Mouse (Mus musculus): Measurements from ENCODE around the gene Rab2b. TPM values are rescaled to one million over a fixed set of nuclear protein-coding genes. Genes with fewer than 3 reads are reported as not detected.
"Not testable (repeated sequence)": the region's sequence is repeated elsewhere in the genome, so short reads cannot be mapped to it uniquely, and the experiment has no call there.

Rab2b gene
- polyA plus RNA-seq, 1 experiment from 2014 or later = 16.4 TPM

- H3K27me3 ChIP-seq (ENCODE audit: control insufficient read depth, insufficient read depth, low read length) = peaks cover 3% of the 10 kb centered on the region; the same call in 1 of the 2 replicates
- H3K9me3 ChIP-seq (replicated peaks; ENCODE audit: control insufficient read depth, low read length) = no peaks in the 10 kb centered on the region
- peak overlapping the region; percentile 86 for H3K9ac ChIP-seq (ENCODE audit: low read depth, low read length)
- ATAC-seq (replicated peaks; ENCODE audit: insufficient number of reproducible peaks, low FRiP score, low TSS enrichment) = no peak
- H3K27ac ChIP-seq (ENCODE audit: low read depth, low read length) = no peak overlapping the region
- peak overlapping the region; percentile 74 for H3K4me3 ChIP-seq (ENCODE audit: low read depth, low read length)
- H3K4me2 ChIP-seq = peak overlapping the region; percentile 84
- WGBS (ENCODE audit: insufficient replicate concordance) = 3% methylated on average over 17 of the region's 17 CpGs
- H3K36me3 ChIP-seq (ENCODE audit: control insufficient read depth, insufficient read depth, low read length) = peaks cover 33% of the 10 kb centered on the region
- peaks cover 12% of the 10 kb centered on the region; the same call in 1 of the 2 replicates for H3K4me1 ChIP-seq (ENCODE audit: control insufficient read depth, insufficient read depth, low read length)
Measured at GRCm38 (mm10) chr14:52315283-52315780, 36.0 kb upstream of the Rab2b start.

GRCm38 (mm10) chr14:52314808-52315150 lies 35.4 kb upstream of the Rab2b start:
- Histone ChIP-seq H3K27ac (ENCODE audit: low read depth, low read length) (no peak overlapping the region), H3K9me3 (replicated peaks; ENCODE audit: control insufficient read depth, low read length) (no peaks in the 10 kb centered on the region), H3K4me3 (ENCODE audit: low read depth, low read length) (peak overlapping the region; percentile 74), H3K36me3 (ENCODE audit: control insufficient read depth, insufficient read depth, low read length) (peaks cover 33% of the 10 kb centered on the region), H3K4me2 (peak overlapping the region; percentile 84), H3K9ac (ENCODE audit: low read depth, low read length) (peak overlapping the region; percentile 86; the same call in 1 of the 2 replicates), H3K4me1 (ENCODE audit: control insufficient read depth, insufficient read depth, low read length) (peaks cover 12% of the 10 kb centered on the region; the same call in 1 of the 2 replicates), H3K27me3 (ENCODE audit: control insufficient read depth, insufficient read depth, low read length) (peaks cover 3% of the 10 kb centered on the region; the same call in 1 of the 2 replicates)
- WGBS (ENCODE audit: insufficient replicate concordance) = 41% methylated on average over 8 of the region's 8 CpGs
- ATAC-seq (replicated peaks; ENCODE audit: insufficient number of reproducible peaks, low FRiP score, low TSS enrichment) = no peak

DNA sequence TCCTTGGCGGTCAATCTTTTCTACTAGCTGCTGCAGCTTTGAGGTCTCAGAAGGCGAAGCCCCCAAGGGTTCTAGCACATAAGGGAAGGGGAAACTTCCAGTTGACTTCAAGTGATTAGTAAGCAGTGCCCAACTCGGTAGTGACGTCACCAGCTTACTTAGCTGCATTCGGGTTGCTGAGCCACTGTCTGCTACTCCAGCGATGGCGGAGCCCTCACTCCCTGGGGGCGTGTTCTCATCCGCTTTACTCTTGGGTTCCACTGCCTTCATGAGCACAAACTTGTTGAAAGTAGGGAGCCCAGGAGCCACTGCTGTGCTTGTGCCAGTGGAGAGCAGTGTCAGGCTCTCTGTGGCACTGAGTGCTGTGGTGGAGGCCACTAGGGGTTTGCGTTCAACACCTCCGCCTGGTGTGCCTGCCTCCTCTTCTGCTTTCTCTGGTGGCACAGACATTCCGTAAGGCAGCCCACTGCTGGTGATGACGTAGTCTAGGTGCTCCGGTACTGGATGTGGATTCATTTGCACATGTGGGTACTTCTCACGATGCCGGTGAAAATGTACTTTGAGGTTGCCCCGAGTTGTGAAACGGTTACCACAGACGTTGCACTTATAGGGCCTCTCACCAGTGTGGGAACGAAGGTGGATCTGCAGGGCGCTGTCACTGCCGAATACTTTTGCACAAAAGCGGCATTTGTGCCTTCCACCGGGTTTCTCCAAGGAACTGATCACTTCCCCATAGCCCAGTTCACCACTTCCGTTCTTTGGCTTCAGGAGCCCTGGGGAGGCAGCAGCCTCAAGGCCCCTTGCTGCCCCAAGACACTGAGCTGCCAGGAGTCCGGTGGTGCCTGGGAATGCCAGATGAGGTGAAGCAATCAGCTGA lies 34.8 kb upstream of the Rab2b start:
- 73% methylated on average over 26 of the region's 26 CpGs for WGBS (ENCODE audit: insufficient replicate concordance)
- H3K4me3 ChIP-seq (ENCODE audit: low read depth, low read length) = peak overlapping the region; percentile 74

DNA sequence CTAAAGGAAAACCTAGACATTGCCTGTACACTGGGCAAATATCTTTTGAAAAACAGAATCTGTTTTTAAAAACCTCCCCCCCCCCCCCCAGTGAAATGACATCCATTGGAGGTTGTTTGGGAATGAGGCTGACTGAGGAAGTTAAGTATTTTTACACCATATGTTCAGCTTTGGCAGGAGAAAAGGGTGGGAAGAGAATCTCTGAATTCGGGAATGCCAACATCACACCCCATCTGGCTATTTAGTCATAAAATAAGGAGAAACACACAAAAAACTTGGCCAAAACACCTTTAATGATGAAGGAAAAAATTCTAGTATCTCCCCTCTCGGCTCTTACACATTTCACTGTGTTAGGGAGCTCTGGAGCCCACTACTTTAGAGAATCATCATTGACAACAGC lies 31.6 kb upstream of the Rab2b start:
- 82% methylated on average over 2 of the region's 2 CpGs for WGBS (ENCODE audit: insufficient replicate concordance)
- Histone ChIP-seq H3K4me2 (no peak overlapping the region), H3K9ac (ENCODE audit: low read depth, low read length) (no peak overlapping the region), H3K27ac (ENCODE audit: low read depth, low read length) (no peak overlapping the region), H3K9me3 (replicated peaks; ENCODE audit: control insufficient read depth, low read length) (no peaks in the 10 kb centered on the region), H3K4me1 (ENCODE audit: control insufficient read depth, insufficient read depth, low read length) (peaks cover 12% of the 10 kb centered on the region; the same call in 1 of the 2 replicates), H3K4me3 (ENCODE audit: low read depth, low read length) (no peak overlapping the region), H3K27me3 (ENCODE audit: control insufficient read depth, insufficient read depth, low read length) (peaks cover 3% of the 10 kb centered on the region; the same call in 1 of the 2 replicates), H3K36me3 (ENCODE audit: control insufficient read depth, insufficient read depth, low read length) (peaks cover 33% of the 10 kb centered on the region)
- no peak for ATAC-seq (replicated peaks; ENCODE audit: insufficient number of reproducible peaks, low FRiP score, low TSS enrichment)

More for the DNA sequence above, 34.8 kb upstream of the Rab2b start:
- H3K9me3 ChIP-seq (replicated peaks; ENCODE audit: control insufficient read depth, low read length) = no peaks in the 10 kb centered on the region
- peaks cover 3% of the 10 kb centered on the region; the same call in 1 of the 2 replicates for H3K27me3 ChIP-seq (ENCODE audit: control insufficient read depth, insufficient read depth, low read length)
- H3K27ac ChIP-seq (ENCODE audit: low read depth, low read length) = no peak overlapping the region
- H3K9ac ChIP-seq (ENCODE audit: low read depth, low read length) = no peak overlapping the region
- H3K36me3 ChIP-seq (ENCODE audit: control insufficient read depth, insufficient read depth, low read length) = peaks cover 33% of the 10 kb centered on the region
- peaks cover 12% of the 10 kb centered on the region; the same call in 1 of the 2 replicates for H3K4me1 ChIP-seq (ENCODE audit: control insufficient read depth, insufficient read depth, low read length)
- H3K4me2 ChIP-seq = peak overlapping the region; percentile 84; the same call in 1 of the 2 replicates
- ATAC-seq (replicated peaks; ENCODE audit: insufficient number of reproducible peaks, low FRiP score, low TSS enrichment) = no peak

DNA sequence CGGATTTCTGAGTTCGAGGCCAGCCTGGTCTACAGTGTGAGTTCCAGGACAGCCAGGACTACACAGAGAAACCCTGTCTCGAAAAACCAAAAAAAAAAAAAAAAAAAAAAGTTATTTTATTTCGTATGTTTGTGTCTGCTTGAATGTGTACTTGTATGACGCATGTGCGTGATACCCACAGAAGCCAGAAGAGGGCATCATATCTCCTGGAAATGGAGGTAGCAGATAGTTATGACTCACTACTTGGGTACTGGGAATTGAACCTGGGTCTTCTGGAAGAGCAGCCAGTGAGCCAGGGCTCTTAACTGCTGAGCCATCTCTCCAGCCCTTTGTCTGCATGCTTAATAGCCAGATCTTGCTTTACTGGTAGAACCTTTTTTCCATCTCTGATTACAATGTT lies 31.0 kb upstream of the Rab2b start:
- WGBS (ENCODE audit: insufficient replicate concordance) = 92% methylated on average over 5 of the region's 6 CpGs
- not testable (repeated sequence) for H3K27me3 ChIP-seq (ENCODE audit: control insufficient read depth, insufficient read depth, low read length); H3K4me3 ChIP-seq (ENCODE audit: low read depth, low read length); H3K9ac ChIP-seq (ENCODE audit: low read depth, low read length); H3K9me3 ChIP-seq (replicated peaks; ENCODE audit: control insufficient read depth, low read length); H3K27ac ChIP-seq (ENCODE audit: low read depth, low read length); ATAC-seq (replicated peaks; ENCODE audit: insufficient number of reproducible peaks, low FRiP score, low TSS enrichment); H3K4me2 ChIP-seq
- H3K36me3 ChIP-seq (ENCODE audit: control insufficient read depth, insufficient read depth, low read length) = peaks cover 33% of the 10 kb centered on the region
- H3K4me1 ChIP-seq (ENCODE audit: control insufficient read depth, insufficient read depth, low read length) = peaks cover 11% of the 10 kb centered on the region; the same call in 1 of the 2 replicates

DNA sequence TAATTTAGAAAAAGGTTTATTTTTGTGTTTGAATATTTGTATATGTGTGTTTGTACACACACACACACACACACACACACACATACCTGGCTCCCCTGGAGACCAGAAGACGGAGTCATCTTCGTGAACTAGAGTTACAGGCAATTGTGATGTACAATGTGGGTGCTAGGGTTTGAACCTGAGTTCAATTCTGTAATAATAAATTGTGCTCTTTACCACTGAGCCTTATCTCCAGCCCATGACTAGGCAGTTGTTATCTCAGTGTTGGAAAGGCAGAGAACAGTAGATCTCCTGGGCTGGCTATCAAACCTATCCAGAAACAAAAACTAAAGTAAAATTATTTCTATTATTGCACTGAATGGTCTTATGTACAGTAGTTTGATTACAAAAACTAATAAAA lies 26.8 kb upstream of the Rab2b start:
- Histone ChIP-seq H3K4me3 (ENCODE audit: low read depth, low read length) (no peak overlapping the region), H3K36me3 (ENCODE audit: control insufficient read depth, insufficient read depth, low read length) (peaks cover 4% of the 10 kb centered on the region; the same call in 1 of the 2 replicates), H3K9me3 (replicated peaks; ENCODE audit: control insufficient read depth, low read length) (no peaks in the 10 kb centered on the region), H3K4me1 (ENCODE audit: control insufficient read depth, insufficient read depth, low read length) (no peaks in the 10 kb centered on the region), H3K27me3 (ENCODE audit: control insufficient read depth, insufficient read depth, low read length) (no peaks in the 10 kb centered on the region), H3K4me2 (no peak overlapping the region), H3K27ac (ENCODE audit: low read depth, low read length) (no peak overlapping the region), H3K9ac (ENCODE audit: low read depth, low read length) (no peak overlapping the region)
- ATAC-seq (replicated peaks; ENCODE audit: insufficient number of reproducible peaks, low FRiP score, low TSS enrichment) = no peak
- WGBS (ENCODE audit: insufficient replicate concordance) = 95% methylated on average over 2 of the region's 2 CpGs

- H3K4me1 ChIP-seq (ENCODE audit: control insufficient read depth, insufficient read depth, low read length) = no peaks in the 10 kb centered on the region
- H3K4me2 ChIP-seq = peak within 1 kb of the TSS; percentile 78
Measured at GRCm38 (mm10) chr14:52304644-52305271, 25.4 kb upstream of the Rab2b start, which contains the start of gene Mettl3. Gene Mettl3, minus strand, starts transcription at chr14:52305128.

DNA sequence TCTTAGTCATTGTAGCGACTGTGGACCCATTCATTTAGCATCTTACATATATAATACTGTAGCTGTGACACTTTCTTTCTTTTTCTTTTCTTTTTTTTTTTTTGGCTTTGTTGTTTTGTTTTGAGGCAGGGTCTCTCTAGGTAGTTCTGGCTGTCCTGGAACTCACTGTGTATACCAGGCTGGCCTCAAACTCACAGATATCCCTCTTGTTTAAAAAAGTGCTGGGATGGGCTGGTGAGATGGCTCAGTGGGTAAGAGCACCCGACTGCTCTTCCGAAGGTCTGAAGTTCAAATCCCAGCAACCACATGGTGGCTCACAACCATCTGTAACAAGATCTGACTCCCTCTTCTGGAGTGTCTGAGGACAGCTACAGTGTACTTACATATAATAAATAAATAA lies 24.2 kb upstream of the Rab2b start:
- not testable (repeated sequence) for H3K4me2 ChIP-seq; ATAC-seq (replicated peaks; ENCODE audit: insufficient number of reproducible peaks, low FRiP score, low TSS enrichment); H3K9ac ChIP-seq (ENCODE audit: low read depth, low read length); H3K4me1 ChIP-seq (ENCODE audit: control insufficient read depth, insufficient read depth, low read length); H3K27ac ChIP-seq (ENCODE audit: low read depth, low read length); H3K4me3 ChIP-seq (ENCODE audit: low read depth, low read length); H3K9me3 ChIP-seq (replicated peaks; ENCODE audit: control insufficient read depth, low read length); H3K27me3 ChIP-seq (ENCODE audit: control insufficient read depth, insufficient read depth, low read length)
- peaks cover 10% of the 10 kb centered on the region for H3K36me3 ChIP-seq (ENCODE audit: control insufficient read depth, insufficient read depth, low read length)
- 84% methylated on average over 3 of the region's 3 CpGs for WGBS (ENCODE audit: insufficient replicate concordance)

More at GRCm38 (mm10) chr14:52304644-52305271, 25.4 kb upstream of the Rab2b start, which contains the start of gene Mettl3:
- Histone ChIP-seq H3K36me3 (ENCODE audit: control insufficient read depth, insufficient read depth, low read length) (peaks cover 3% of the 10 kb centered on the region), H3K9ac (ENCODE audit: low read depth, low read length) (peak within 1 kb of the TSS; percentile 73), H3K9me3 (replicated peaks; ENCODE audit: control insufficient read depth, low read length) (no peaks in the 10 kb centered on the region), H3K27me3 (ENCODE audit: control insufficient read depth, insufficient read depth, low read length) (no peaks in the 10 kb centered on the region), H3K27ac (ENCODE audit: low read depth, low read length) (peak within 1 kb of the TSS; percentile 80), H3K4me3 (ENCODE audit: low read depth, low read length) (peak within 1 kb of the TSS; percentile 70)
- WGBS (ENCODE audit: insufficient replicate concordance) = under 1% methylated on average over 46 of the region's 46 CpGs
- peak; percentile 88 for ATAC-seq (replicated peaks; ENCODE audit: insufficient number of reproducible peaks, low FRiP score, low TSS enrichment)

Data from heart, embryonic 11.5 days (tissue).